Mouse (Mus musculus) ES-E14 (cell line): ENCODE results near the gene Cfap52. TPM values are rescaled to one million over a fixed set of nuclear protein-coding genes. Genes with fewer than 3 reads are reported as not detected.

ENCODE experiments used
- DNase-seq: peaks from one replicate; pipeline ENCODE4 v3.0.0-alpha.2; 2013; ENCODE audit warnings: low read depth, low spot score
- H3K27ac ChIP-seq: 2 replicates; pipeline ENCODE4 v1.5.1; 2012; ENCODE audit warnings: low read depth, mild to moderate bottlenecking, low read length, moderate library complexity, mixed read lengths; ENCODE audit not compliant: poor library complexity, insufficient read depth, severe bottlenecking
- H3K36me3 ChIP-seq: 2 replicates; pipeline ENCODE4 v1.6.1; 2012; ENCODE audit warnings: mild to moderate bottlenecking, low read length, moderate library complexity, mixed read lengths; ENCODE audit not compliant: control insufficient read depth, poor library complexity, insufficient read depth, severe bottlenecking
- H3K4me1 ChIP-seq, 2 experiments: fragments of 150-350 bp in 1 of 2; sonication (generic) in 1 of 2; 2 replicates each; pipeline ENCODE4 v1.6.1; 2012; ENCODE audit warnings: low read length in 2 of 2, mild to moderate bottlenecking in 1 of 2, mixed read lengths in 1 of 2; ENCODE audit not compliant: control insufficient read depth in 2 of 2, insufficient read depth in 2 of 2, poor library complexity in 1 of 2
- H3K4me3 ChIP-seq, 2 experiments: fragments of 150-350 bp in 1 of 2; sonication (generic) in 1 of 2; 2 replicates each; pipeline ENCODE4 v1.5.1; 2012; ENCODE audit warnings: low read length in 2 of 2, low read depth in 1 of 2, mild to moderate bottlenecking in 1 of 2, mixed read lengths in 1 of 2; ENCODE audit not compliant: insufficient read depth in 1 of 2, poor library complexity in 1 of 2, severe bottlenecking in 1 of 2
- H3K9ac ChIP-seq: 2 replicates; pipeline ENCODE4 v1.6.1; 2012; ENCODE audit warnings: low read depth, mild to moderate bottlenecking, low read length, mixed read lengths; ENCODE audit not compliant: poor library complexity, insufficient read depth, severe bottlenecking
- H3K9me3 ChIP-seq: fragments of 150-350 bp; sonication (generic); 2 replicates; pipeline ENCODE4 v1.6.1; 2012; ENCODE audit warnings: low read depth, mild to moderate bottlenecking, low read length; ENCODE audit not compliant: control insufficient read depth, insufficient read depth
- CHD2 ChIP-seq: IDR thresholded peaks from 2 replicates; pipeline ENCODE4 v1.6.1; 2014; ENCODE audit warnings: mild to moderate bottlenecking, low read depth, low read length, inconsistent platforms
- HCFC1 ChIP-seq: IDR thresholded peaks from 2 replicates; pipeline ENCODE4 v1.6.1; 2012; ENCODE audit warnings: low read length, inconsistent platforms, borderline replicate concordance; ENCODE audit not compliant: insufficient read depth
- MAFK ChIP-seq: IDR thresholded peaks from 2 replicates; pipeline ENCODE4 v1.6.1; 2014; ENCODE audit warnings: mild to moderate bottlenecking, low read depth, low read length, inconsistent platforms; ENCODE audit not compliant: insufficient read depth
- ZC3H11A ChIP-seq: IDR thresholded peaks from 2 replicates; pipeline ENCODE4 v1.6.1; 2012; ENCODE audit warnings: low read depth, mild to moderate bottlenecking, inconsistent platforms, low read length, borderline replicate concordance
- ZNF384 ChIP-seq: IDR thresholded peaks from 2 replicates; pipeline ENCODE4 v1.6.1; 2012; ENCODE audit warnings: low read depth, low read length, inconsistent platforms
- in situ Hi-C, 2 experiments: fragments of 600-800 bp; cut with MboI; formaldehyde crosslinking; loops; one replicate each; pipeline ENCODE4 v1.15.1; 2025; ENCODE audit warnings: low sequenced_read_pairs in 2 of 2, inconsistent platforms in 1 of 2; ENCODE audit not compliant: unreplicated experiment in 2 of 2
- total RNA-seq: library from RNA; depleted of rRNA; stranded (reverse); fragments of 300-350 nt; gene quantifications from 2 replicates; pipeline ENCODE4 v1.2.3, GENCODE M21; 2012

The Cfap52 gene
- total RNA-seq, 1 experiment: 0.36 TPM

- no peak overlapping the region for H3K4me3 ChIP-seq
- H3K9me3 ChIP-seq: no peaks in the 10 kb centered on the region
- H3K4me1 ChIP-seq: 0 out of 4 replicates have a peak, but pooled peaks cover 0 to 2% of the 10 kb centered on the region in 2 experiments
- H3K36me3 ChIP-seq: peaks cover 6% of the 10 kb centered on the region
- TF ChIP-seq ZNF384: no peak
- TF ChIP-seq HCFC1: no peak
- no peak for TF ChIP-seq CHD2
- TF ChIP-seq MAFK: no peak
- no peak for TF ChIP-seq ZC3H11A
- no peak overlapping the region for H3K9ac ChIP-seq
- no peak overlapping the region for H3K27ac ChIP-seq
- in situ Hi-C loops: no loop called here
- DNase-seq: no peak
These were observed 7.2 kb upstream of the Cfap52 start for GRCm38 (mm10) chr11:67972606-67973005.

DNA sequence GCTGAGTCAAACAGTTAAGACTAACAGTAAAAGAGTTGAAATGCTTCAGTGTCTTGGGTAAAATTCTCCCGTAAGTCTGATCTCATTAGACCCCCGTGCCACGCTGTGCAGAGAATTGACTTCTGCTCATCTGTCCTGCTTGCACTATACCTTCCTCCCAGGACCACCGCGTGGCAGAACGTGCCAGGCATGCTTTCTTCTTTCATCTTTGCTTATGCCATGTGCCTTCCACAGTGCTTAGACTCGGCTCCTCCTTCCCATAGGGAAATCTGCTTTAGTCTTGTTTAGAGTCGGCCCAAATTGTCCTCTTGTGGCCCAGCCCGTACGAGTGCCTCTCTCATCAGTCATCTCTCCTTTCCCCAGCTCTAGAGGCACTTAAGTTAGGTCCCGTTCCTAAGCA is 2.4 kb upstream of the Cfap52 start:
- no peak overlapping the region for H3K9ac ChIP-seq
- no peak for DNase-seq
- H3K9me3 ChIP-seq: no peaks in the 10 kb centered on the region
- no peak overlapping the region for H3K4me3 ChIP-seq
- 0 out of 4 replicates have a peak, but pooled peaks cover 2% of the 10 kb centered on the region in 2 experiments for H3K4me1 ChIP-seq
- TF ChIP-seq ZC3H11A (no peak), ZNF384 (no peak), CHD2 (no peak), MAFK (no peak), HCFC1 (no peak)
- no peak overlapping the region for H3K27ac ChIP-seq
- in situ Hi-C loops: no loop called here
- H3K36me3 ChIP-seq: peaks cover 4% of the 10 kb centered on the region; the same call in 1 of the 2 replicates

DNA sequence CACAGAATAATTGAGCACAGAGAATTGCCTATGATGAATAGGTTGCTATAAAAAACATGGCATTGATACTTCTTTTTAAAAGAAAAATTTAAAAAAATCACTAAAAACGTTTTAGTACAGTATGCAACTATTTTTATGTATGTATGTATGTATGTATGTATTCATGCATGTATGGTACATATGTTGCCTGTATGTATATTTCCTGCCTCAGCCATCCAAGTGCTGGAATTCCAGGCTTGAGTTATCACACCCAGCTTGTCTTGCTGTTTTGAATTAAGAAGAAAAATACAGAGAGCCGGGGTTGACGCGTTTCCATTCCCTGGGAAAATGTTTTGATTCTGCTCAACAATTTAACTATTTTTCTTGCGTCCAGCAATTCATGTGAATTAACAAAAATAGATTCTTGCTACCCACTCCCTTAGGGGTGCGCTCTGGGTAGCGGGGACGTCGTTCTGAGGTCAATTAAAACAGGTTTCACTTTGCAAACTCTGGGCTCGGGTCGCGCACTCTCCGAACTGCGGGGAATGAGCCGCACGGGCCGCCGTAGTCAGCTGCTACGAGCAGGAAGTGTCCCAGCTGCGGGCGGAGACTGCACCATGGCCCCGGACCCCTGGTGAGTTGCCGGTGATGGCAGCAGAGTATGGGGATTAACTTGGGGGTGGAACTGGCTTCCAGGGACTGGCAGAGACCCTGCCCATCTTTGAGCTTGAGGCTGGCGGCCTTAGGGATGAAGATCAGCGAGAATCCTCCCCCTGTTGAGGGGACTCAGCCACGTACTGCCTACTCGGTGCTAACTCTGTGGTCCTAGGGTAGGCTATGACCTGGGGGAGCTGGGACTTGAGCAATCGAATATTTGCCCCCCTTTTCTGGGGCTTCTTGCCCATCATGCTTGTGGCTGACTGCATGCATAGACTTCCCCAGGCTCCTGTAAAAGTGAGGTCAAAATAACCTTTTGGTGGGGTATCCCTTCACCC is 741 bp upstream of the Cfap52 start, which contains the start of gene Stx8:
Stx8 (plus strand) TSS at position 289 of the 974 bp plus-strand sequence.
- 0 out of 4 replicates have a peak, but pooled peaks cover 2% of the 10 kb centered on the region in 2 experiments for H3K4me1 ChIP-seq
- peak; percentile 65 for DNase-seq
- TF ChIP-seq MAFK: no peak
- TF ChIP-seq CHD2: no peak
- TF ChIP-seq ZNF384: no peak
- no peak for TF ChIP-seq ZC3H11A
- no peak for TF ChIP-seq HCFC1
- H3K9ac ChIP-seq: peak within 1 kb of the TSS; percentile 83
- peak within 1 kb of the TSS; percentile 82 to 86 for H3K4me3 ChIP-seq
- H3K9me3 ChIP-seq: no peaks in the 10 kb centered on the region
- in situ Hi-C loops: no loop called here
- no peak within 1 kb of the TSS for H3K27ac ChIP-seq
- H3K36me3 ChIP-seq: peaks cover 4% of the 10 kb centered on the region; the same call in 1 of the 2 replicates

- in situ Hi-C loops: no loop called here
- H3K9me3 ChIP-seq: no peaks in the 10 kb centered on the region
- no peak for TF ChIP-seq MAFK
- TF ChIP-seq HCFC1: no peak
- no peak for TF ChIP-seq ZC3H11A
- no peak for TF ChIP-seq CHD2
- no peak for TF ChIP-seq ZNF384
- peak; percentile 69 for DNase-seq
- no peak overlapping the region for H3K9ac ChIP-seq
- no peaks in the 10 kb centered on the region for H3K36me3 ChIP-seq
- 0 out of 4 replicates have a peak, but pooled peaks cover 2% of the 10 kb centered on the region in 2 experiments for H3K4me1 ChIP-seq
- no peak overlapping the region for H3K27ac ChIP-seq
- no peak overlapping the region for H3K4me3 ChIP-seq
These were observed 1.3 kb downstream of the Cfap52 start for GRCm38 (mm10) chr11:67964110-67964509.
